Mouse (Mus musculus): ENCODE measurements around the gene Erich4.
"Not testable (repeated sequence)": the region's sequence is repeated elsewhere in the genome, so short reads cannot be mapped to it uniquely, and the experiment has no call there.

Gene Erich4

DNA sequence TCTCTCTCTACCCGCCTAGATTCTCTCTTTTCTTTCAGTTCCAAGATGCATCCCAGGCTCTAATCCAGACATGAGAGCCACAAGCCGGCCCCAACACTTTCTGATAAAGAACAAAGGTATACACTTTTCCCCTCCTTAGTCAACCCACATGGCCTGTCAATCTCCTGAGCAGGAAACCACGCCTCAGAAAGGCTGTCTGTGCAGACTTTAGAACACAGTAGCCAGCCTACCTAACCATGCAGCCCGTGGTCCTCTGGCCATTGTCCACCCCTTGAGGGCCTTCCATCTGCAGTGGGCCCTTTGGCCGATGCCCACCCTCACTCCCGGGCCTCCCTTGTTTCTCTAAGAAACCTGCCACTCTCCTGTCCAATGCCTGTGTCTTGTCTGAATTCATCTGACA, 39.4 kb downstream of the Erich4 start:
- not testable (repeated sequence) for DNase-seq

DNA sequence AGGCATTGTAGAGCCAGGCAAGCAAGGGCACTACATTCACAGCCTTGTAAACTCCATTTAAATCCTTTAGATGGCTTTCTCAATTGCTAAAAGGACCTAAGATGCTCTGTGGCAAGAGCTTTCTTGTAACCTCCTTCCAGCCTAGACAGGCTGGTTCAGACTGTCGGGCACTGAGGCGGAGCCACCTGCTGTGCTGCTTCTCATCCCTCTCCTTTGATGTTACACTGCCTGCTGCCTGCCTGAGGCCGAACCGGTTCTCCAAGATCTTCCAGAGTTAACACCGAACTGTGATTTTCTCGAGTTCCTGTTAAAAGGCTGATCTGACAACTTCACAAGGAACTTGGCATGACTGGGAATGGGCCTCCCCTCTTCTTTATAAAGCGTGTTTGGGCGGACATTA, 39.8 kb downstream of the Erich4 start:
- DNase-seq: no peak

DNA sequence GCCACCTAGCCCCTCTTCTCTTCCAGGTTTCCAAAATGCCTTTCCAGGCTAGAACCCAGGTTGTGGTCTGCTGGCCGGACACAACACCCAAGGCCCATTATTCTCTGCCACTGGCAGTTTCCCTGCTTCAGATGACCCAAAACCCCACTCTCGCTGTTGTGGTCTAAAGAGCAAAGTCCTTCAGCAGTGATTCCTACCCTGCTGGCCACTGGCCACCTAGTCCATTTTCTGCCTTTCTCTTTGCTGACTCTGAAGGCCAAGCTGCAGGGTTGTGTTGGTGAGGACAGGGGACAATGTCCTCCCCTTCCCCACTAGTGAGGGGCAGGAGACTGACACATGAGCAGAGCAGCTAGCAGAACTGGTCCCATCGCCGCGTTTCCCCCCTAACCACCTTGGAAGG, 40.6 kb downstream of the Erich4 start:
- DNase-seq: peak; percentile 76 to 81

DNA sequence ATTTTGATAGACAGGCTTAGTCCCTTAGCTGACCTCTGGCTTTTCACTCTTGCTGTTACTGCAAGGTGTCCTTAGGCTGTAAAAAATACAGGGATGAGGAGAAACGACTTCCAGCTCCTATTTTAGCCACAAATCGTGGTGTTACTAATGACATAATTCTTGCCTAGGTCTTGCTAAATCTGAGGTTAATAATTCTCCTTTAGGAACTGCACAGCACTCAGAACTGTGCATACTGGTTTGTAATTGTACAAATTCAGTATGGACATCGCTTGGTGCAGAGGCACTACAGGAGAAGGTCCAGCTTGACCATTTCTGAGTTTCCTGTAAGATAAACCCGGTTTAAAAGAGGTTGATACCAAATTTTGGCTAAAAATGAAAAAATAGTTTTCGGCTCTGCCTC, 41.9 kb downstream of the Erich4 start:
- DNase-seq: peak in 1 of 2 experiments; percentile 34

DNA sequence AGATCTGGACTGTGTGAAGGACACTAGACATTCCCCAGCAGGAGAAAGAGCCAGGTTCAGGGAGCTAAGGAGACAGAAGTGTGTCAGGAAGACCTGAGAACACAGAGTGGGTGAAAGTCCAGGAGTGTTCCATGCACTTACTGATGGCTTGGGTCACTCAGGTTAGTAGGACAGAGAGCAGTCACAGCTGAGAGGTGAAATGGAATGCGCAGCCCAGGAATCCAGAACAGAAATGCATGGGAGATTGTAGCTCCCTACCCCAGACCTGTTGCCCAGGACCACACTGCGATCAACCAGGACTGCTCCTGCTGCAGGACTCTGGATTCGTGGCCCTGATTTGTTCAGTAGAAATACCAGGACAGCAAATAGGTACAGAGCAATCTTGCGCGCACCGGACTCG, 47.0 kb downstream of the Erich4 start:
- DNase-seq: peak; percentile 49 to 67
